Mouse (Mus musculus): ENCODE data around the gene Astl. TPM values are rescaled to one million over a fixed set of nuclear protein-coding genes. Genes with fewer than 3 reads are reported as not detected.

Astl gene
- polyA plus RNA-seq (2015; fragmentation: Illumina TruSeq; extraction: RNeasy Lipid Tissue Mini Kit (QIAGEN cat#74804); ENCODE audit: insufficient read depth, low read depth, low replicate concordance): not detected

DNA sequence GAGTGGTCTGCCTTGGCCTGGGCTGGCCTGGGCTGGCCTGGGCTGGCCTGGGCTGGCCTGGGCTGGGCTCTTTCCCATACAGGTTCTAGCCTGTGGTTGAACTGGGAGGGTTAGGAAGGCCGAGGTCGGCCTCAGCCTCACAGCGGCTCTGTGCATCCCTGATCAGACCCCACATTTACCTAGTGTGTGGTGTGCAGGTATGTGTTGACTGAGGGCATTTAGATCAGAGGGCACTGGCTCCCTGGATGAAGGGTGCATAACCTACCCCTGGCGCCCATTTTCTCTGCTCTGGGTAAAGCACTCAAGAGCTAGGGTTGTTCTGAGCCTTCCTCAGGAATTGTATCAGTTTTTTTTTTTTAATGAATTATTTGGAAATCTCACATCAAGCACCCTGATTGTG, at the start of gene Astl:
Astl (plus strand) TSS at position 224 of the 400 bp plus-strand sequence.

DNA sequence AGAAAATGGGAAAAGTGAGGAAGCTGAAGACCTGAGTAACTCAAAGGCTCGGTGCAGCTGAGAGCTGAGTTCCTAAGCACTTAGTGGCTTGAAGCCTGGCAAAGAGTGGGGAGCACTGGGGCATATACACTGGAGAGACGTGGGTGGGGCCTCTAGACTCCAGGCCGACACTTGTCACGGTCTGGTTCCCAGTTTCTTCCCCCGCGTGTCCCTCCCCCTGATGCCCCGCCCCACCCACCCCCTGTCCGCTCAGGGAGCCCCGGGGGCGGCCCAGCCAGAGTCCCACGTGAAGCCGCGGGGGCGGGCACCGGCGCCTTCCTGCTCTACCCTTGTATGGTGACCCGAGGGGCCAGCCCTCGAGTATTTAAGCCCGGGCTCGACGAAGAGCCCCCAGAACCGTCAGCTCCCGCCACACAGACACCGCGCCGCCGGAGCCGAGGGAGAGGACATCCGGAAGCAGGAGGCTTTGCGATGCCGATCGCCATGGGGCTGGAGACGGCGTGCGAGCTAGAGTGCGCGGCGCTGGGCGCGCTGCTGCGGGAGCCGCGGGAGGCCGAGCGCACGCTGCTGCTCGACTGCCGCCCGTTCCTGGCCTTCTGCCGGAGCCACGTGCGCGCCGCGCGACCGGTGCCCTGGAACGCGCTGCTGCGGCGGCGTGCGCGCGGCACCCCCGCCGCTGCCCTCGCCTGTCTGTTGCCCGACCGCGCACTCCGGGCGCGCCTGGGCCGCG, 2.5 kb upstream of the Astl start, which contains the start of gene Dusp2:
Dusp2 (plus strand) TSS at position 393 of the 730 bp plus-strand sequence.

DNA sequence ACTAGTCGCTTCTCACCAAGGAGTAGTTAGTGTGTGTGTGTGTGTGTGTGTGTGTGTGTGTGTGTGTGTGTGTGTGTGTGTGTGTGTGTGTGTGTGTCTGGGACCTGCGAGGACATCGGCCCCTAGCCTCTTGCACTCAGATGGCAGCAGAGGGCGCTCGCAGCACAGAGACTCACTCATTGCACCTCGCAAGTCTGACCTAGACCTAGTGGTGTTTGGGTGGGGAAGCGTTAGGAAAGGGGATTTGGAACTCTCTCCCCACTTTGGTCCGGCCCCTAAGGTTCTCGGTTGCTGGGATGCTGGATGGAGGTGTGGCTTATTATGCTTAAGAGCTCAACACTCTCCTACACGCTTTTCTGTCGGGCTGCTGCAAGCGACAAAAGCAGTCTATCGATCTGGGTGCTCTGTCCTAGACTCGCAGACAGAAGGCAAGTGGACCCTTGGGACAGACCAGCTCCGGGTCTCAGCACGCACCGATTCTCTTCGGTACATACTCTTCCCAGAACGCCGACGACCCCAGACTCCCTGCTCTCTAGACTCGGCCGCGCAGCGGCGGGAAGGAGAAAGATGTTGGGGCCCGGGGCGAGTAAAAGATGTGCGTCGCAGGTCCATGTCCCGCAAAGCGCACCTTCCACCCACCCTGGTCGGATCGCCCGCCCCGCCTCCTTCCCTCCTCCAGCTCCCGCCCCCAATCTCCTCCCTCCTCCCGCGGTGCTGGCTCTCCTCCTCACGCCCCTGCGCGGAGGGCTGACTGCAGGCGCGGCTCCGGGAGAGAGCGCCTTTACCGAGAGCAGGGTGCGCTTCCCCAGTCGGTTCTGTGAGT, 24.2 kb downstream of the Astl start, which contains the start of gene Adra2b:
Adra2b (plus strand) TSS at position 750 of the 823 bp plus-strand sequence.

Other genes starting within 250 kb of the Astl start
- not detected for gene Ncaph, start 204.7 kb upstream of the Astl start, polyA plus RNA-seq (2015; fragmentation: Illumina TruSeq; extraction: RNeasy Lipid Tissue Mini Kit (QIAGEN cat#74804); ENCODE audit: insufficient read depth, low read depth, low replicate concordance)
- gene Itpripl1, start 195.2 kb upstream of the Astl start, polyA plus RNA-seq (2015; fragmentation: Illumina TruSeq; extraction: RNeasy Lipid Tissue Mini Kit (QIAGEN cat#74804); ENCODE audit: insufficient read depth, low read depth, low replicate concordance): 2.0 TPM
- not detected for gene 1810024B03Rik, start 130.4 kb upstream of the Astl start, polyA plus RNA-seq (2015; fragmentation: Illumina TruSeq; extraction: RNeasy Lipid Tissue Mini Kit (QIAGEN cat#74804); ENCODE audit: insufficient read depth, low read depth, low replicate concordance)
- gene Snrnp200, start 130.3 kb upstream of the Astl start, polyA plus RNA-seq (2015; fragmentation: Illumina TruSeq; extraction: RNeasy Lipid Tissue Mini Kit (QIAGEN cat#74804); ENCODE audit: insufficient read depth, low read depth, low replicate concordance): 13.8 TPM
- gene Ciao1, start 90.8 kb upstream of the Astl start, polyA plus RNA-seq (2015; fragmentation: Illumina TruSeq; extraction: RNeasy Lipid Tissue Mini Kit (QIAGEN cat#74804); ENCODE audit: insufficient read depth, low read depth, low replicate concordance): 8.8 TPM
- gene Tmem127, start 90.7 kb upstream of the Astl start, polyA plus RNA-seq (2015; fragmentation: Illumina TruSeq; extraction: RNeasy Lipid Tissue Mini Kit (QIAGEN cat#74804); ENCODE audit: insufficient read depth, low read depth, low replicate concordance): 9.6 TPM
- gene Stard7, start 68.4 kb upstream of the Astl start, polyA plus RNA-seq (2015; fragmentation: Illumina TruSeq; extraction: RNeasy Lipid Tissue Mini Kit (QIAGEN cat#74804); ENCODE audit: insufficient read depth, low read depth, low replicate concordance): 16.2 TPM
- gene Dusp2, start 2.5 kb upstream of the Astl start, polyA plus RNA-seq (2015; fragmentation: Illumina TruSeq; extraction: RNeasy Lipid Tissue Mini Kit (QIAGEN cat#74804); ENCODE audit: insufficient read depth, low read depth, low replicate concordance): not detected
- gene Adra2b, start 24.6 kb downstream of the Astl start, polyA plus RNA-seq (2015; fragmentation: Illumina TruSeq; extraction: RNeasy Lipid Tissue Mini Kit (QIAGEN cat#74804); ENCODE audit: insufficient read depth, low read depth, low replicate concordance): 0.20 TPM
- not detected for gene Gpat2, start 86.6 kb downstream of the Astl start, polyA plus RNA-seq (2015; fragmentation: Illumina TruSeq; extraction: RNeasy Lipid Tissue Mini Kit (QIAGEN cat#74804); ENCODE audit: insufficient read depth, low read depth, low replicate concordance)
- gene Fahd2a, start 105.9 kb downstream of the Astl start, polyA plus RNA-seq (2015; fragmentation: Illumina TruSeq; extraction: RNeasy Lipid Tissue Mini Kit (QIAGEN cat#74804); ENCODE audit: insufficient read depth, low read depth, low replicate concordance): 8.6 TPM
- 1.3 TPM for gene Kcnip3, start 183.5 kb downstream of the Astl start, polyA plus RNA-seq (2015; fragmentation: Illumina TruSeq; extraction: RNeasy Lipid Tissue Mini Kit (QIAGEN cat#74804); ENCODE audit: insufficient read depth, low read depth, low replicate concordance)
- gene Prom2, start 202.8 kb downstream of the Astl start, polyA plus RNA-seq (2015; fragmentation: Illumina TruSeq; extraction: RNeasy Lipid Tissue Mini Kit (QIAGEN cat#74804); ENCODE audit: insufficient read depth, low read depth, low replicate concordance): 9.1 TPM
- 2.1 TPM for gene Zfp661, start 248.5 kb downstream of the Astl start, polyA plus RNA-seq (2015; fragmentation: Illumina TruSeq; extraction: RNeasy Lipid Tissue Mini Kit (QIAGEN cat#74804); ENCODE audit: insufficient read depth, low read depth, low replicate concordance)
- 11.6 TPM for gene Mrps5, start 248.6 kb downstream of the Astl start, polyA plus RNA-seq (2015; fragmentation: Illumina TruSeq; extraction: RNeasy Lipid Tissue Mini Kit (QIAGEN cat#74804); ENCODE audit: insufficient read depth, low read depth, low replicate concordance)

All from pancreas, adult 10 weeks (tissue).